Mouse (Mus musculus) embryonic facial prominence, embryonic 11.5 days (tissue): ENCODE results near the gene Cyb561. TPM values are rescaled to one million over a fixed set of nuclear protein-coding genes. Genes with fewer than 3 reads are reported as not detected.

Source experiments
- ATAC-seq: fragments of 200-750 bp; cut with Nextera tagmentation; replicated peaks from 2 replicates; pipeline ENCODE4 v1.8.0; 2017; ENCODE audit warnings: low read depth; ENCODE audit not compliant: insufficient number of reproducible peaks, low FRiP score, low TSS enrichment
- DNase-seq: peaks from one replicate; pipeline ENCODE4 v3.0.0-alpha.2; 2015; ENCODE audit warnings: low spot score
- H3K27ac ChIP-seq: fragments of 300-500 bp; sonication (generic); replicated peaks from 2 replicates; pipeline ENCODE4 v1.5.1; 2014; ENCODE audit warnings: mild to moderate bottlenecking, low read depth, low read length, control low read depth
- H3K27me3 ChIP-seq: fragments of 300-500 bp; sonication (generic); 2 replicates; pipeline ENCODE4 v1.6.1; 2014; ENCODE audit warnings: mild to moderate bottlenecking, low read length, moderate library complexity, mixed read lengths; ENCODE audit not compliant: control insufficient read depth, insufficient read depth
- H3K36me3 ChIP-seq: fragments of 300-500 bp; sonication (generic); replicated peaks from 2 replicates; pipeline ENCODE4 v1.6.1; 2014; ENCODE audit warnings: low read depth, mild to moderate bottlenecking, low read length, moderate library complexity, mixed read lengths; ENCODE audit not compliant: control insufficient read depth, insufficient read depth
- H3K4me1 ChIP-seq: fragments of 300-500 bp; sonication (generic); 2 replicates; pipeline ENCODE4 v1.6.1; 2014; ENCODE audit warnings: low read length, mixed read lengths; ENCODE audit not compliant: control insufficient read depth, insufficient read depth
- H3K4me2 ChIP-seq: fragments of 300-500 bp; sonication (generic); 2 replicates; pipeline ENCODE4 v1.6.1; 2014; ENCODE audit warnings: low read depth, mild to moderate bottlenecking, control low read depth, low read length, moderate library complexity
- H3K4me3 ChIP-seq: fragments of 300-500 bp; sonication (generic); 2 replicates; pipeline ENCODE4 v1.5.1; 2014; ENCODE audit warnings: low read depth, low read length, control low read depth
- H3K9ac ChIP-seq: fragments of 300-500 bp; sonication (generic); replicated peaks from 2 replicates; pipeline ENCODE4 v1.6.1; 2014; ENCODE audit warnings: mild to moderate bottlenecking, control low read depth, low read length
- H3K9me3 ChIP-seq: fragments of 300-500 bp; sonication (generic); replicated peaks from 2 replicates; pipeline ENCODE4 v1.6.1; 2016; ENCODE audit warnings: mild to moderate bottlenecking, low read length, inconsistent platforms, mixed read lengths; ENCODE audit not compliant: control insufficient read depth
- WGBS: fragments of 180-500 bp; shearing (Covaris S2); extraction: QIAGEN DNeasy Blood & Tissue Kit; methylation state at CpG from one replicate; pipeline ENCODE4 v1.1.7; 2014; 5-methylcytosine and 5-hydroxymethylcytosine counted together
- polyA plus RNA-seq: library from polyadenylated mRNA; unstranded; fragments of >200 nt; fragmentation: Nextera tagmentation; extraction: Ambion mirVana; gene quantifications from 2 replicates; pipeline ENCODE4 v1.2.1, GENCODE M21; 2014

The Cyb561 gene
- polyA plus RNA-seq, 1 experiment from 2014 or later: 9.9 TPM

- Histone ChIP-seq H3K27me3 (peaks cover 25% of the 10 kb centered on the region), H3K27ac (no peak overlapping the region), H3K9me3 (no peaks in the 10 kb centered on the region), H3K4me2 (no peak overlapping the region), H3K4me1 (peaks cover 4% of the 10 kb centered on the region; the same call in 1 of the 2 replicates), H3K4me3 (no peak overlapping the region), H3K36me3 (no peaks in the 10 kb centered on the region), H3K9ac (no peak overlapping the region)
- DNase-seq: no peak
- WGBS: 73% methylated on average over 4 of the region's 4 CpGs
- ATAC-seq: no peak
These were observed 13.2 kb upstream of the Cyb561 start for GRCm38 (mm10) chr11:105966288-105966687.

- H3K9me3 ChIP-seq: no peaks in the 10 kb centered on the region
- no peak for DNase-seq
- no peaks in the 10 kb centered on the region for H3K36me3 ChIP-seq
- no peak for ATAC-seq
- WGBS: 62% methylated on average over 5 of the region's 5 CpGs
- H3K27ac ChIP-seq: no peak overlapping the region
- peaks cover 4% of the 10 kb centered on the region; the same call in 1 of the 2 replicates for H3K4me1 ChIP-seq
- H3K27me3 ChIP-seq: peaks cover 25% of the 10 kb centered on the region
- no peak overlapping the region for H3K4me2 ChIP-seq
- H3K4me3 ChIP-seq: no peak overlapping the region
- no peak overlapping the region for H3K9ac ChIP-seq
These were observed 11.6 kb upstream of the Cyb561 start for GRCm38 (mm10) chr11:105964691-105965090.

GRCm38 (mm10) chr11:105959355-105959754 lies 6.2 kb upstream of the Cyb561 start:
- H3K36me3 ChIP-seq: no peaks in the 10 kb centered on the region
- H3K4me2 ChIP-seq: no peak overlapping the region
- no peaks in the 10 kb centered on the region for H3K4me1 ChIP-seq
- no peak overlapping the region for H3K9ac ChIP-seq
- no peaks in the 10 kb centered on the region for H3K27me3 ChIP-seq
- DNase-seq (no peak), ATAC-seq (no peak)
- H3K4me3 ChIP-seq: no peak overlapping the region
- no peak overlapping the region for H3K27ac ChIP-seq
- WGBS: 55% methylated on average over 17 of the region's 17 CpGs
- no peaks in the 10 kb centered on the region for H3K9me3 ChIP-seq

GRCm38 (mm10) chr11:105958566-105958965 lies 5.4 kb upstream of the Cyb561 start:
- ATAC-seq (no peak), DNase-seq (no peak)
- Histone ChIP-seq H3K36me3 (no peaks in the 10 kb centered on the region), H3K9me3 (no peaks in the 10 kb centered on the region), H3K4me1 (no peaks in the 10 kb centered on the region), H3K27ac (no peak overlapping the region), H3K4me3 (no peak overlapping the region), H3K4me2 (no peak overlapping the region), H3K9ac (no peak overlapping the region), H3K27me3 (no peaks in the 10 kb centered on the region)
- WGBS: 61% methylated on average over 1 of the region's 1 CpGs

GRCm38 (mm10) chr11:105957501-105957900 lies 4.4 kb upstream of the Cyb561 start:
- WGBS: 48% methylated on average over 6 of the region's 6 CpGs
- no peaks in the 10 kb centered on the region for H3K4me1 ChIP-seq
- H3K36me3 ChIP-seq: no peaks in the 10 kb centered on the region
- ATAC-seq (no peak), DNase-seq (no peak)
- no peak overlapping the region for H3K4me3 ChIP-seq
- no peaks in the 10 kb centered on the region for H3K27me3 ChIP-seq
- no peaks in the 10 kb centered on the region for H3K9me3 ChIP-seq
- no peak overlapping the region for H3K27ac ChIP-seq
- H3K4me2 ChIP-seq: no peak overlapping the region
- no peak overlapping the region for H3K9ac ChIP-seq

- H3K4me3 ChIP-seq: no peak overlapping the region
- WGBS: 93% methylated on average over 28 of the region's 28 CpGs
These were observed 2.8 kb upstream of the Cyb561 start for GRCm38 (mm10) chr11:105955815-105956430.

GRCm38 (mm10) chr11:105953402-105953801 lies 266 bp upstream of the Cyb561 start:
- Histone ChIP-seq H3K9ac (no peak overlapping the region), H3K4me2 (no peak overlapping the region), H3K9me3 (no peaks in the 10 kb centered on the region), H3K27me3 (no peaks in the 10 kb centered on the region), H3K4me3 (no peak overlapping the region), H3K4me1 (no peaks in the 10 kb centered on the region), H3K36me3 (no peaks in the 10 kb centered on the region), H3K27ac (no peak overlapping the region)
- 85% methylated on average over 6 of the region's 6 CpGs for WGBS
- DNase-seq (no peak), ATAC-seq (no peak)

More at GRCm38 (mm10) chr11:105955815-105956430, 2.8 kb upstream of the Cyb561 start:
- Histone ChIP-seq H3K4me1 (no peaks in the 10 kb centered on the region), H3K4me2 (no peak overlapping the region), H3K27ac (no peak overlapping the region), H3K36me3 (no peaks in the 10 kb centered on the region), H3K9ac (no peak overlapping the region), H3K27me3 (no peaks in the 10 kb centered on the region), H3K9me3 (no peaks in the 10 kb centered on the region)
- DNase-seq (no peak), ATAC-seq (no peak)

- Histone ChIP-seq H3K27ac (no peak overlapping the region), H3K36me3 (no peaks in the 10 kb centered on the region), H3K4me3 (no peak overlapping the region), H3K9me3 (no peaks in the 10 kb centered on the region), H3K4me2 (no peak overlapping the region), H3K4me1 (no peaks in the 10 kb centered on the region), H3K27me3 (no peaks in the 10 kb centered on the region), H3K9ac (no peak overlapping the region)
- ATAC-seq (no peak), DNase-seq (no peak)
- 87% methylated on average over 9 of the region's 9 CpGs for WGBS
These were observed 1.0 kb downstream of the Cyb561 start for GRCm38 (mm10) chr11:105952111-105952510.
